Mouse (Mus musculus) hindbrain, embryonic 14.5 days (tissue): ENCODE data around the gene Spp2. TPM values are rescaled to one million over a fixed set of nuclear protein-coding genes. Genes with fewer than 3 reads are reported as not detected.

ENCODE experiments used
- ATAC-seq: fragments of 200-750 bp; cut with Nextera tagmentation; 2 replicates; pipeline ENCODE4 v1.8.0; 2017; ENCODE audit warnings: moderate number of reproducible peaks, mild to moderate bottlenecking, moderate TSS enrichment, moderate library complexity; ENCODE audit not compliant: low FRiP score
- DNase-seq: peaks from one replicate; pipeline ENCODE4 v3.0.0-alpha.2; 2015; ENCODE audit warnings: low spot score
- H3K27ac ChIP-seq: fragments of 300-500 bp; sonication (generic); 2 replicates; pipeline ENCODE4 v1.5.1; 2014; ENCODE audit warnings: mild to moderate bottlenecking, moderate library complexity
- H3K27me3 ChIP-seq: fragments of 300-500 bp; sonication (generic); 2 replicates; pipeline ENCODE4 v1.6.1; 2014; ENCODE audit warnings: mild to moderate bottlenecking, low read length, mixed read lengths; ENCODE audit not compliant: control insufficient read depth, insufficient read depth
- H3K36me3 ChIP-seq: fragments of 300-500 bp; sonication (generic); replicated peaks from 2 replicates; pipeline ENCODE4 v1.6.1; 2014; ENCODE audit not compliant: control insufficient read depth, insufficient read depth
- H3K4me1 ChIP-seq: fragments of 300-500 bp; sonication (generic); replicated peaks from 2 replicates; pipeline ENCODE4 v1.6.1; 2014; ENCODE audit warnings: antibody characterized with exemption, low read length, mixed read lengths; ENCODE audit not compliant: control insufficient read depth, insufficient read depth
- H3K4me2 ChIP-seq: fragments of 300-500 bp; sonication (generic); replicated peaks from 2 replicates; pipeline ENCODE4 v1.6.1; 2014; ENCODE audit warnings: mild to moderate bottlenecking, moderate library complexity
- H3K4me3 ChIP-seq: fragments of 300-500 bp; sonication (generic); replicated peaks from 2 replicates; pipeline ENCODE4 v1.5.1; 2014; ENCODE audit warnings: mild to moderate bottlenecking, low read length
- H3K9ac ChIP-seq: fragments of 300-500 bp; sonication (generic); 2 replicates; pipeline ENCODE4 v1.6.1; 2014
- H3K9me3 ChIP-seq: fragments of 300-500 bp; sonication (generic); 2 replicates; pipeline ENCODE4 v1.6.1; 2016; ENCODE audit warnings: low read length; ENCODE audit not compliant: control insufficient read depth
- WGBS: fragments of 180-500 bp; shearing (Covaris S2); extraction: QIAGEN DNeasy Blood & Tissue Kit; methylation state at CpG from one replicate; pipeline ENCODE4 v1.1.7; 2014; 5-methylcytosine and 5-hydroxymethylcytosine counted together
- polyA plus RNA-seq: library from polyadenylated mRNA; unstranded; fragments of >200 nt; fragmentation: Nextera tagmentation; extraction: Ambion mirVana; gene quantifications from 2 replicates; pipeline ENCODE4 v1.2.1, GENCODE M21; 2014

Spp2 gene
- polyA plus RNA-seq, 1 experiment from 2014 or later, result 0.64 TPM

- Histone ChIP-seq H3K4me3 (no peak overlapping the region), H3K27me3 (no peaks in the 10 kb centered on the region), H3K27ac (no peak overlapping the region), H3K9ac (no peak overlapping the region), H3K9me3 (no peaks in the 10 kb centered on the region), H3K4me1 (no peaks in the 10 kb centered on the region), H3K36me3 (no peaks in the 10 kb centered on the region), H3K4me2 (no peak overlapping the region)
- WGBS, result 15% methylated on average over 6 of the region's 6 CpGs
- no peak for DNase-seq
- no peak for ATAC-seq
Observed at GRCm38 (mm10) chr1:88472258-88472657, 65.5 kb downstream of the Spp2 start.

- Histone ChIP-seq H3K27ac (no peak overlapping the region), H3K36me3 (no peaks in the 10 kb centered on the region), H3K4me3 (no peak overlapping the region), H3K4me2 (no peak overlapping the region), H3K4me1 (peaks cover 6% of the 10 kb centered on the region), H3K9me3 (no peaks in the 10 kb centered on the region), H3K9ac (no peak overlapping the region), H3K27me3 (no peaks in the 10 kb centered on the region)
- DNase-seq (no peak), ATAC-seq (no peak)
- WGBS, result 65% methylated on average over 2 of the region's 2 CpGs
Observed at GRCm38 (mm10) chr1:88473899-88474298, 67.1 kb downstream of the Spp2 start.

DNA sequence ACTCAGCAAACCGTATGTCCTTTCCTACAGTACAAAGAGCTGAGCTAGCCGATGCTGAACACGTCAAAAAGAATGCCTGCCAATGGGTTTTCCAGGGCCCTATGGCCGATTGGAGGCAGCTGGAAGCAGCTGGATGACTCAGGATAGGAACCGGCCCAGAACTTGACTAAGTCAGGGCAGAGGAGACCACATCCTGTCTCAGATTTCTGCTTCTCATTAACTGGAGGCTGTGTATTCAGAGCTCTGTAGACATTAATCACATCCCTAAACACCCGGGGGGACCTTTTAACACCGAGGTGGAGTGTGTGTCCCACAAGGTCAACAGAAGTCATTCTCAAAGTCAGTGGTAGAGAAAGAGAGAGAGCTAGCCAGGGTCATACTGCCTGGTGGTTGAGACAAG is 67.8 kb downstream of the Spp2 start:
- H3K36me3 ChIP-seq, result no peaks in the 10 kb centered on the region
- no peaks in the 10 kb centered on the region for H3K27me3 ChIP-seq
- H3K4me3 ChIP-seq, result no peak overlapping the region
- H3K9ac ChIP-seq, result no peak overlapping the region
- H3K27ac ChIP-seq, result no peak overlapping the region
- no peak overlapping the region for H3K4me2 ChIP-seq
- DNase-seq (no peak), ATAC-seq (no peak)
- no peaks in the 10 kb centered on the region for H3K9me3 ChIP-seq
- H3K4me1 ChIP-seq, result peaks cover 6% of the 10 kb centered on the region
- 62% methylated on average over 7 of the region's 7 CpGs for WGBS

- H3K4me1 ChIP-seq, result peaks cover 6% of the 10 kb centered on the region
- no peaks in the 10 kb centered on the region for H3K27me3 ChIP-seq
- ATAC-seq, result no peak
- H3K4me2 ChIP-seq, result no peak overlapping the region
- H3K9ac ChIP-seq, result no peak overlapping the region
- H3K36me3 ChIP-seq, result no peaks in the 10 kb centered on the region
- 35% methylated on average over 8 of the region's 8 CpGs for WGBS
- H3K27ac ChIP-seq, result no peak overlapping the region
- DNase-seq, result no peak
- H3K4me3 ChIP-seq, result no peak overlapping the region
- H3K9me3 ChIP-seq, result no peaks in the 10 kb centered on the region
Observed at GRCm38 (mm10) chr1:88475502-88475953, 68.8 kb downstream of the Spp2 start.

Other genes starting within 250 kb of the Spp2 start
- not detected in 2 replicates for gene Ugt1a5, start 240.9 kb upstream of the Spp2 start, polyA plus RNA-seq
- not detected in 2 replicates for gene Ugt1a2, start 206.4 kb upstream of the Spp2 start, polyA plus RNA-seq
- 11.9 and 16.5 TPM in 2 replicates for gene Dnajb3, start 201.2 kb upstream of the Spp2 start, polyA plus RNA-seq
- gene Ugt1a1, start 195.0 kb upstream of the Spp2 start, polyA plus RNA-seq, result not detected in 2 replicates
- 1.1 and 2.0 TPM in 2 replicates for gene Mroh2a, start 180.0 kb upstream of the Spp2 start, polyA plus RNA-seq
- gene Hjurp, start 129.3 kb upstream of the Spp2 start, polyA plus RNA-seq, result 64.1 and 64.5 TPM in 2 replicates
- gene Trpm8, start 129.3 kb upstream of the Spp2 start, polyA plus RNA-seq, result 0.10 and 0.17 TPM in 2 replicates
- not detected in 2 replicates for gene Glrp1, start 103.1 kb downstream of the Spp2 start, polyA plus RNA-seq